7 mouse cellular contexts compared by ENCODE assay signal in genomic region chr13:95325080-95325906, GRCm38 (mm10). TPM values are rescaled to one million over a fixed set of nuclear protein-coding genes. Genes with fewer than 3 reads are reported as not detected.
DNase-seq lines count a peak whose midpoint lies in the region; ATAC-seq lines count a peak whose summit lies in the region.

No protein-coding gene starts in this region.

- DNase-seq in ZHBTc4 (ENCODE audit: low read depth, low spot score), result peak; percentile 88
- peak; percentile 82 for DNase-seq in cerebellum, postnatal 25 days
- peak; percentile 61 for DNase-seq in gastrocnemius, postnatal 25 days
- peak; percentile 69 for DNase-seq in induced T-regulatory cell, adult 2 months (ENCODE audit: low read depth)
- DNase-seq in limb, embryonic 10.5 days (ENCODE audit: low spot score), result peak; percentile 88
- peak; percentile 97 for DNase-seq in midbrain, embryonic 11.5 days (ENCODE audit: low spot score, missing footprints)
- peak; percentile 16 for DNase-seq in spleen, adult 12 weeks (ENCODE audit: low spot score)

- no peaks in the 10 kb centered on the region for H3K27me3 ChIP-seq in limb, embryonic 10.5 days (ENCODE audit: low read depth, poor library complexity, severe bottlenecking)
- no peaks in the 10 kb centered on the region for H3K27me3 ChIP-seq in midbrain, embryonic 11.5 days (ENCODE audit: control insufficient read depth, insufficient read depth, low read length)

- peaks cover 28% of the 10 kb centered on the region for H3K4me1 ChIP-seq in limb, embryonic 10.5 days
- peaks cover 20% of the 10 kb centered on the region for H3K4me1 ChIP-seq in midbrain, embryonic 11.5 days (ENCODE audit: control insufficient read depth, insufficient read depth, low read length)

- H3K4me2 ChIP-seq in midbrain, embryonic 11.5 days, result peak overlapping the region; percentile 74

- under 1% methylated on average over 63 of the region's 63 CpGs for WGBS in limb, embryonic 10.5 days
- under 1% methylated on average over 56 of the region's 63 CpGs for WGBS in midbrain, embryonic 11.5 days

- peak overlapping the region; percentile 75 for H3K4me3 ChIP-seq in limb, embryonic 10.5 days
- H3K4me3 ChIP-seq in midbrain, embryonic 11.5 days (ENCODE audit: low read depth, low read length), result peak overlapping the region; percentile 65

- H3K27ac ChIP-seq in limb, embryonic 10.5 days, result peak overlapping the region; percentile 100
- H3K27ac ChIP-seq in midbrain, embryonic 11.5 days (ENCODE audit: low read depth, low read length), result peak overlapping the region; percentile 83

- peak; percentile 72 for ATAC-seq in midbrain, embryonic 11.5 days (ENCODE audit: low FRiP score)

- H3K36me3 ChIP-seq in limb, embryonic 10.5 days, result peaks cover 11% of the 10 kb centered on the region
- H3K36me3 ChIP-seq in midbrain, embryonic 11.5 days (ENCODE audit: control insufficient read depth, insufficient read depth, low read length), result no peaks in the 10 kb centered on the region

- H3K9me3 ChIP-seq in limb, embryonic 10.5 days (replicated peaks), result no peaks in the 10 kb centered on the region
- H3K9me3 ChIP-seq in midbrain, embryonic 11.5 days (ENCODE audit: control insufficient read depth, low read length), result no peaks in the 10 kb centered on the region

- H3K9ac ChIP-seq in midbrain, embryonic 11.5 days (ENCODE audit: low read length), result peak overlapping the region; percentile 96

RNA-seq across cellular contexts. Expression of gene Zbed3, which starts 1.9 kb away (rescaled TPM):
- 1 to 10 TPM; 4.8 to 5.6 TPM for total RNA-seq in gastrocnemius, postnatal 25 days (2021)
- polyA plus RNA-seq in limb, embryonic 10.5 days (2016; fragmentation: Nextera tagmentation; extraction: Ambion mirVana), result 81.8 and 98.6 TPM in 2 replicates
- 45.7 and 48.5 TPM in 2 replicates for polyA plus RNA-seq in midbrain, embryonic 11.5 days (2014; fragmentation: Nextera tagmentation; extraction: Ambion mirVana)

RNA-seq across cellular contexts. Expression of gene Aggf1, which starts 49.9 kb away (rescaled TPM):
- total RNA-seq in gastrocnemius, postnatal 25 days (2021), result 10 to 100 TPM; 16.2 to 16.5 TPM
- polyA plus RNA-seq in limb, embryonic 10.5 days (2016; fragmentation: Nextera tagmentation; extraction: Ambion mirVana), result 38.9 and 44.6 TPM in 2 replicates
- 55.1 and 56.5 TPM in 2 replicates for polyA plus RNA-seq in midbrain, embryonic 11.5 days (2014; fragmentation: Nextera tagmentation; extraction: Ambion mirVana)

Comparison
In these comparisons a context has a peak if more than half of its experiments do, and no peak if none do; other contexts are left out.
1. Peak in every context shown above with its lines: DNase-seq, ATAC-seq, H3K4me3 ChIP-seq and H3K27ac ChIP-seq.
2. DNase-seq: peak in every context shown above with its lines; median percentile 97 in midbrain, embryonic 11.5 days; 88 in ZHBTc4; 88 in limb, embryonic 10.5 days; 82 in cerebellum, postnatal 25 days; 69 in induced T-regulatory cell, adult 2 months; 61 in gastrocnemius, postnatal 25 days; 16 in spleen, adult 12 weeks.